Mouse (Mus musculus) midbrain, embryonic 13.5 days (tissue): ENCODE results near the gene Txndc5. TPM values are rescaled to one million over a fixed set of nuclear protein-coding genes. Genes with fewer than 3 reads are reported as not detected.
A peak's percentile ranks its signal among the peaks of the same experiment; 100 is the strongest.

ENCODE experiments used
- ATAC-seq: fragments of 200-750 bp; cut with Nextera tagmentation; 2 replicates; pipeline ENCODE4 v1.8.0; 2017; ENCODE audit warnings: mild to moderate bottlenecking, moderate TSS enrichment, moderate library complexity
- H3K27ac ChIP-seq: fragments of 300-500 bp; sonication (generic); 2 replicates; pipeline ENCODE4 v1.5.1; 2015; ENCODE audit warnings: inconsistent platforms, mild to moderate bottlenecking, moderate library complexity
- H3K27me3 ChIP-seq: fragments of 300-500 bp; sonication (generic); 2 replicates; pipeline ENCODE4 v1.6.1; 2015; ENCODE audit warnings: mild to moderate bottlenecking, inconsistent platforms
- H3K36me3 ChIP-seq: fragments of 300-500 bp; sonication (generic); 2 replicates; pipeline ENCODE4 v1.6.1; 2015; ENCODE audit warnings: mild to moderate bottlenecking, inconsistent platforms
- H3K4me1 ChIP-seq: fragments of 300-500 bp; sonication (generic); replicated peaks from 2 replicates; pipeline ENCODE4 v1.6.1; 2015; ENCODE audit warnings: inconsistent platforms
- H3K4me2 ChIP-seq: fragments of 300-500 bp; sonication (generic); replicated peaks from 2 replicates; pipeline ENCODE4 v1.6.1; 2015; ENCODE audit warnings: moderate library complexity, mild to moderate bottlenecking, inconsistent platforms
- H3K4me3 ChIP-seq: fragments of 300-500 bp; sonication (generic); replicated peaks from 2 replicates; pipeline ENCODE4 v1.5.1; 2015; ENCODE audit warnings: mild to moderate bottlenecking, inconsistent platforms
- H3K9ac ChIP-seq: fragments of 300-500 bp; sonication (generic); replicated peaks from 2 replicates; pipeline ENCODE4 v1.6.1; 2015; ENCODE audit warnings: mild to moderate bottlenecking, inconsistent platforms
- H3K9me3 ChIP-seq: fragments of 300-500 bp; sonication (generic); 2 replicates; pipeline ENCODE4 v1.6.1; 2016; ENCODE audit warnings: mild to moderate bottlenecking, inconsistent platforms
- WGBS: fragments of 180-500 bp; shearing (Covaris S2); methylation state at CpG from one replicate; pipeline ENCODE4 v1.1.7; 2015; 5-methylcytosine and 5-hydroxymethylcytosine counted together
- polyA plus RNA-seq: library from polyadenylated mRNA; unstranded; fragments of >200 nt; fragmentation: Nextera tagmentation; extraction: Ambion mirVana; gene quantifications from 2 replicates; pipeline ENCODE4 v1.2.1, GENCODE M21; 2015

Txndc5 gene
- 64.8 and 71.8 TPM in 2 replicates for polyA plus RNA-seq

GRCm38 (mm10) chr13:38528687-38529294, at the start of gene Txndc5:
Txndc5 (minus strand) TSS chr13:38528824.
- H3K4me1 ChIP-seq: peaks cover 25% of the 10 kb centered on the region
- ATAC-seq: peak; percentile 10; the same call in 1 of the 2 replicates
- H3K36me3 ChIP-seq: no peaks in the 10 kb centered on the region
- peak within 1 kb of the TSS; percentile 80 for H3K27ac ChIP-seq
- H3K4me3 ChIP-seq: peak within 1 kb of the TSS; percentile 80
- 0 out of 2 replicates have a peak, but pooled peaks cover 3% of the 10 kb centered on the region for H3K27me3 ChIP-seq
- H3K9ac ChIP-seq: peak within 1 kb of the TSS; percentile 81
- H3K4me2 ChIP-seq: peak within 1 kb of the TSS; percentile 81
- 59% methylated on average over 9 of the region's 9 CpGs for WGBS
- H3K9me3 ChIP-seq: no peaks in the 10 kb centered on the region

GRCm38 (mm10) chr13:38574668-38575067, 46.0 kb upstream of the Txndc5 start:
- Histone ChIP-seq H3K27ac (no peak overlapping the region), H3K4me3 (no peak overlapping the region), H3K36me3 (no peaks in the 10 kb centered on the region), H3K9me3 (0 out of 2 replicates have a peak, but pooled peaks cover 3% of the 10 kb centered on the region), H3K4me2 (no peak overlapping the region), H3K27me3 (no peaks in the 10 kb centered on the region), H3K9ac (no peak overlapping the region), H3K4me1 (no peaks in the 10 kb centered on the region)
- ATAC-seq: no peak
- 81% methylated on average over 3 of the region's 3 CpGs for WGBS

DNA sequence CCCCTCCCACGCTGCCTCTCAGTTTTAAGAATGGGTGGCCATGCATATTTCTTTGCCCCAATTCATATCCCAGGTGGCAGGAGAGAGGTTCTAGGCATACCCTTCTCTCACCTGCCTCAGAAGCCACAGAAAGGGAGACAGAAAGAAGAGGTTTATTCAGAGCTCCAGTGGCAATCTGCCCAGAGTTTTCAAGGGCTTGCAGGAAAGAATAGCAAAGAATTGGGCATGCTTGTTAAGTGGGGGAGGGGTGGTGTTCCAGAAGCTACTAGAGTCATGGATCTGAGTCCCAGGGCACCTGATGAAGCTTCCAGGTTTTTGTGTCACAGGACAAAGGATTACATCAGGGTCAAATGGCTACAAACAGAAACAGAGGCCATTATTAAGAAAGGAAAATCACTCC, 44.7 kb upstream of the Txndc5 start:
- no peak for ATAC-seq
- Histone ChIP-seq H3K36me3 (no peaks in the 10 kb centered on the region), H3K27me3 (no peaks in the 10 kb centered on the region), H3K9ac (no peak overlapping the region), H3K27ac (no peak overlapping the region), H3K9me3 (no peaks in the 10 kb centered on the region), H3K4me3 (no peak overlapping the region), H3K4me2 (no peak overlapping the region), H3K4me1 (no peaks in the 10 kb centered on the region)
- 100% methylated on average over 1 of the region's 1 CpGs for WGBS

DNA sequence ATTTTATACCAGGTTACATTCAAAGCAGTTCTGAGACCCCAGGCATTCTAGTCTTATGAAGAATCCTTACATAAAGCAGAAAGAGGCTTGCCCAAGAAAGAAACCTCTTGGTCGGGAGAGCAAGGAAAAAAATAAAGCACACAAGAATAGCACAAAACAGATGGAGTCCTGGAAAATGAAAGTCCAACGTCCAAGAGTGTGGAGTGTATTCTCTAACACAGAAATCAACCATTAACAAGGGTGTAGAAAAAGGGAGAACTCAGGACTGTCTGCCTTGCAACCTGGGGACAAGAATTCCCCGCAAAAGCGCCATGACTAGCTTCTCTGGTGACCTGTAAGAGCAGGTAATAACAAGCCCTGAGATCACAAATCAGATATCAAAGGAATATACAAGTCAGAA, 36.6 kb upstream of the Txndc5 start:
- no peaks in the 10 kb centered on the region for H3K4me1 ChIP-seq
- H3K4me2 ChIP-seq: no peak overlapping the region
- H3K9me3 ChIP-seq: no peaks in the 10 kb centered on the region
- no peaks in the 10 kb centered on the region for H3K27me3 ChIP-seq
- no peak overlapping the region for H3K9ac ChIP-seq
- no peak overlapping the region for H3K4me3 ChIP-seq
- no peak overlapping the region for H3K27ac ChIP-seq
- ATAC-seq: no peak
- no peaks in the 10 kb centered on the region for H3K36me3 ChIP-seq
- 78% methylated on average over 4 of the region's 4 CpGs for WGBS

DNA sequence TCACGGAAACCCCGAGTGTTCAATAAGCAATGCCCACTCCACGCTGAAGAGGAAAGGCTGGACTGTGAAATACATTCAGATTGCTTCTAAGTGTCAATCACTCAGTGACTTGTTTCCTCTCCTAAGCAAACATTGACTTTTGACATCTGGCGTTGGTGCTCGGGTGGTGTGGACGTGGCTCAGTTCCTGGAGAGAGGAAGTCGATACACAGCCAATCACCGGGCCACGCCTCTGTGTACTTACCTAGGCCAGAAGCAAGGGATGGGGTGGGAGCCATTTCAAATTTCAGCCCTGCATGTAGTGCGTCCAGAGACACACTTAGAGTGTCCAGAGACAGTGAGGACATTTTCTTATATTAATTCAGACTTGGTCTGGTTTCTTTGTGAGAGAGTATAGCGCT, 26.0 kb upstream of the Txndc5 start:
- 80% methylated on average over 11 of the region's 11 CpGs for WGBS
- no peak for ATAC-seq

GRCm38 (mm10) chr13:38554210-38554609, 25.6 kb upstream of the Txndc5 start:
- no peak for ATAC-seq
- H3K9ac ChIP-seq: no peak overlapping the region
- 81% methylated on average over 3 of the region's 3 CpGs for WGBS
- H3K4me1 ChIP-seq: no peaks in the 10 kb centered on the region
- H3K36me3 ChIP-seq: no peaks in the 10 kb centered on the region
- no peak overlapping the region for H3K4me2 ChIP-seq
- H3K27me3 ChIP-seq: no peaks in the 10 kb centered on the region
- H3K9me3 ChIP-seq: no peaks in the 10 kb centered on the region
- H3K4me3 ChIP-seq: no peak overlapping the region
- no peak overlapping the region for H3K27ac ChIP-seq

More for the DNA sequence above, 26.0 kb upstream of the Txndc5 start:
- H3K4me1 ChIP-seq: no peaks in the 10 kb centered on the region
- no peaks in the 10 kb centered on the region for H3K27me3 ChIP-seq
- H3K27ac ChIP-seq: no peak overlapping the region
- no peak overlapping the region for H3K4me2 ChIP-seq
- no peak overlapping the region for H3K4me3 ChIP-seq
- H3K9ac ChIP-seq: no peak overlapping the region
- no peaks in the 10 kb centered on the region for H3K9me3 ChIP-seq
- H3K36me3 ChIP-seq: no peaks in the 10 kb centered on the region

DNA sequence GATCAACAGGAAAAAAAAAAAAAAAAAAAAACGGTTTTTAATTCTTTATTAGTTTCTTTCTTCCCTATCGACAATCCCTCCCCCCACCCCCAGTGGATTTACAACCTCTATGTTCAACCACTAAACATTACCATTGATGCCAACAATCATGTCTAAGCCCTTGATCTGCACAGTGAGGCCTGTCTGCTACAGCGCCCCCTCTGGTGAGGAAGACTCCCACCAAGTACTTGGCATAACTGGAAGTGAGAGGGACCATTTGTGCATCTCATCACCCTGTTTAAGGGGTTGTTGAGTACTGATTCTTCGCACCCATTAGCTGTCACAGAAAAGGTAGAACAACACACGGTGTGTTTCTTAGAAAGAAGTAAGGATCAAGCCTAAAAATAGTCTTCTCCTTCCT, 20.1 kb upstream of the Txndc5 start:
- Histone ChIP-seq H3K9ac (no peak overlapping the region), H3K4me1 (no peaks in the 10 kb centered on the region), H3K4me3 (no peak overlapping the region), H3K9me3 (no peaks in the 10 kb centered on the region), H3K27me3 (no peaks in the 10 kb centered on the region), H3K27ac (no peak overlapping the region), H3K4me2 (no peak overlapping the region), H3K36me3 (no peaks in the 10 kb centered on the region)
- 79% methylated on average over 5 of the region's 5 CpGs for WGBS
- ATAC-seq: no peak

- ATAC-seq: no peak
- Histone ChIP-seq H3K4me3 (no peak overlapping the region), H3K36me3 (no peaks in the 10 kb centered on the region), H3K27me3 (no peaks in the 10 kb centered on the region), H3K4me2 (no peak overlapping the region), H3K9ac (no peak overlapping the region), H3K27ac (no peak overlapping the region), H3K9me3 (no peaks in the 10 kb centered on the region), H3K4me1 (no peaks in the 10 kb centered on the region)
- WGBS: 94% methylated on average over 5 of the region's 5 CpGs
These were observed 19.1 kb upstream of the Txndc5 start for GRCm38 (mm10) chr13:38547717-38548116.

GRCm38 (mm10) chr13:38546754-38547153, 18.1 kb upstream of the Txndc5 start:
- Histone ChIP-seq H3K4me3 (no peak overlapping the region), H3K9me3 (no peaks in the 10 kb centered on the region), H3K4me1 (no peaks in the 10 kb centered on the region), H3K27me3 (no peaks in the 10 kb centered on the region), H3K9ac (no peak overlapping the region), H3K36me3 (no peaks in the 10 kb centered on the region), H3K27ac (no peak overlapping the region), H3K4me2 (no peak overlapping the region)
- ATAC-seq: no peak
- 92% methylated on average over 4 of the region's 4 CpGs for WGBS

GRCm38 (mm10) chr13:38545460-38545859, 16.8 kb upstream of the Txndc5 start:
- Histone ChIP-seq H3K27ac (no peak overlapping the region), H3K4me3 (no peak overlapping the region), H3K4me1 (no peaks in the 10 kb centered on the region), H3K36me3 (no peaks in the 10 kb centered on the region), H3K27me3 (no peaks in the 10 kb centered on the region), H3K9me3 (no peaks in the 10 kb centered on the region), H3K4me2 (no peak overlapping the region), H3K9ac (no peak overlapping the region)
- WGBS: 78% methylated on average over 3 of the region's 3 CpGs
- no peak for ATAC-seq

DNA sequence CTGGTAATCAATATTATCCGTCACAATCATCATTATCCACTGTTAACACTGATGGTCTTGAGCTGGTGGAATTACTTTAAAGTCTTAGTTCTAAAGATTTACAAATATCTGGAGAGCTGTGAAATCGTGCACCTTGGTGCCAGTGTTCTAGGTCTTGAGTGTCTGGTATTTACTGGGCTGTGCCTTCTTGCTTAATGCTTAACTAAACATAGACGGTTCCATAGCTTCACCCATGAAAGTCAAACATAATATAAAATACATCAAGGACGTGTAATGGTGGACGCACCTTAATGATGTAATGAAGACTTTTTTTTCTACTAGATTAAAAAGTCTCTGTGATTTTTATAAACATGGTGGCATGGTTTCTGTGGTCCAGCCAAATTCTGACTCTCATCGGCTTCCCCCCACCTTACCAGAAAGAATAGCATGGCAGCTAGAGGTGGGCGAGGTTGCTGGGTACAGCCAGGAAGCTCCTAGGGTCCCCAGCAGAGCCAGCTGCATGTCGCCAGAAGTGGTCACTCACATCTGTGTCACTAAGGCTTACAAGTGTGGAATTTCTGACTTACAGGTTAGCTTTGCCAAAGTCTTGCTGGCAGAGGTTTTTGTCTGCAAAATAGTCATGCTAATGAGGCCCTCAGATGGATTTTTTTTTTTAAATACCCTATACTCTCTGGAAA, 16.3 kb upstream of the Txndc5 start:
- 91% methylated on average over 8 of the region's 8 CpGs for WGBS
- H3K36me3 ChIP-seq: no peaks in the 10 kb centered on the region
- H3K4me3 ChIP-seq: no peak overlapping the region
- no peak overlapping the region for H3K4me2 ChIP-seq
- H3K9ac ChIP-seq: no peak overlapping the region
- no peaks in the 10 kb centered on the region for H3K9me3 ChIP-seq
- ATAC-seq: no peak
- H3K27me3 ChIP-seq: no peaks in the 10 kb centered on the region
- H3K4me1 ChIP-seq: no peaks in the 10 kb centered on the region
- H3K27ac ChIP-seq: no peak overlapping the region

GRCm38 (mm10) chr13:38543455-38544125, 15.0 kb upstream of the Txndc5 start:
- H3K4me1 ChIP-seq: no peaks in the 10 kb centered on the region
- H3K4me2 ChIP-seq: no peak overlapping the region
- no peaks in the 10 kb centered on the region for H3K36me3 ChIP-seq
- H3K27me3 ChIP-seq: no peaks in the 10 kb centered on the region
- no peak overlapping the region for H3K9ac ChIP-seq
- H3K27ac ChIP-seq: no peak overlapping the region
- 70% methylated on average over 8 of the region's 8 CpGs for WGBS
- H3K4me3 ChIP-seq: no peak overlapping the region
- H3K9me3 ChIP-seq: no peaks in the 10 kb centered on the region
- ATAC-seq: no peak
